Mouse (Mus musculus): ENCODE measurements around the gene Ptpn13. TPM values are rescaled to one million over a fixed set of nuclear protein-coding genes. Genes with fewer than 3 reads are reported as not detected.

Ptpn13 gene
- total RNA-seq, 2 experiments from 2014 or later: 0.04 to 0.09 TPM

DNA sequence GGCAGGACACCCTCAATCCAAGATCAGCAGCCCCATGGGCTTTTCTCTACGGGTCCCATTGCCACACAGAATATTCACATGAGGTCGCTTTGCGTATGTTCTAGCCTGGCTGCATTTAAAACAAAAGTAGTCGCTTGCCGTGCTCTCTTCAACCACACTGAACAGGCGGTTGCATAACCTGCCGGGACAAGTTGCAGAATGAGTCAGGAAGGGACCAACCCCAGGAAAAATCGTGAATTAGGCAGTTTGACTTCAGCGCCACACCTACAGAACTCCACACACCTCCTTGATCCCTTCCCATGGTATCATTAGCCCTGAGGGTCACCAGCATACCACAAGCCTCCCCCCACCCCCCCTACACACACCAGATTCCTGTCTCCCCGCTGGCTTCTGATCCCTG lies 4.4 kb upstream of the Ptpn13 start:
- no peak for ATAC-seq (ENCODE audit: poor library complexity, severe bottlenecking)

DNA sequence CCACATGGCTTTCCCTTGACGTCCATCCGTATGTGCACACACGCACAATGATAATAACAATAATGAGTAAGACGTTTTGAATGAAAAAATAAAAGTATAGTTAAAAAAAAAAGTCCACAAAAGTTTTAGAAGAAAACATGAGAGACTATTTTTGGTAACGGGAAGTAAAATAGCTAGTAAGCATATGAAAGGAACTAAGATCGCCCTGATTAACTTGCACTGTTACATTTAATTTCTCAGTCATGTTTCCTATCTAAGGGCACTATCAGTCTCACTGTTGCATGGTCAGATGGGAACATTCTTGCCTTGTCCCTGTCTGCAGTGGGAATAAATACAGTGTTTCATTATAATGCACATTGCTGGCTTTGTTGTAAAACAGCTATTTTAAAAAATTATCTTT lies 2.4 kb upstream of the Ptpn13 start:
- ATAC-seq (ENCODE audit: poor library complexity, severe bottlenecking): no peak

DNA sequence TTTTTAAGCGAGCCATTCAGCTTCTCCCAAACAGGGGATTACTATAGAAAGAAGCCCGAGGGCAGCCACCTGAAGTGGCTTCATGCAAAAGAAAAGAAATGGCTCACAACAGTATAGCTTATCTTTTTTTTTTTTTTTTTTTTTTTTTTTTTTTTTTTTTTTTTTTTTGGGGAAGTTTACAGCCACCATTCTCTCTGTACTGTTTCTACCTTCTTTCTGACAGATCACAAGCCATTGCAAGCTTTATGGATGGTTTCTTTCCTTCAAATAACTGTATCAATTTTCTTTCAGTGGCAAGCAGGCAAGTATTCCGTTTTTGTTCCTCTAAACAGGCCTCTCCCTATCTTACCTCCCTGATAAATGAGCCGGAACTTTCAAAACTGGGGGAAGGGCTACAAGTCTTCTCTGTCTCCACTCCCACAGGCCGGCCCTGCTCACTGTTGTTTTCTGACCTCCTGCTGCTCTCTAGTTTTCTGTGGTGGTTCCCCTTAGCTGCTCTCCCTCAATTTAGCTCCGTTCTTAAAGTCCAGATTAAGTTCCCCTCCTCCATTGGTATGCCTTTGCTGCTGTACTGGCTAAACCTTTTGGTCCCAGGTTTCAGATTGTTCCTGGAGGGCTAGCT lies 1.6 kb upstream of the Ptpn13 start:
- no peak for ATAC-seq (ENCODE audit: poor library complexity, severe bottlenecking)

DNA sequence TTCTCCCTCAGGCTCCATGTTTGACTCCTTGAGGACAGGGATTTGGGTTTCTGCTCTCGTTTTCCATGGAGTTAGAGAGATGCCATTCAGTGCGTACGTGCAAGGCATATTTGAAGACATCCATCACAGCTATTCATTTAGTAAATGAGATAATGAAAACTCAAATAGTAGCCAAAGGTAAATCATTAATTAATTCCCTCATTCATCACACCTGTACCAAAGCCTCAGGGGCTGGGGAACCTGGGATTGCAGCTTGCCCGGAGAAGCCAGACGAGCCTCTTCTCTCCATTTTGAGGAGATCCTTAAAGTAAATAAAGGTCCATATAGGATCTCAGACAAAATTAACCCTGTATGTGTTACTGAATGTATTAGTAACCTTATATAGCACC lies 1.1 kb upstream of the Ptpn13 start:
- no peak for ATAC-seq (ENCODE audit: poor library complexity, severe bottlenecking)

DNA sequence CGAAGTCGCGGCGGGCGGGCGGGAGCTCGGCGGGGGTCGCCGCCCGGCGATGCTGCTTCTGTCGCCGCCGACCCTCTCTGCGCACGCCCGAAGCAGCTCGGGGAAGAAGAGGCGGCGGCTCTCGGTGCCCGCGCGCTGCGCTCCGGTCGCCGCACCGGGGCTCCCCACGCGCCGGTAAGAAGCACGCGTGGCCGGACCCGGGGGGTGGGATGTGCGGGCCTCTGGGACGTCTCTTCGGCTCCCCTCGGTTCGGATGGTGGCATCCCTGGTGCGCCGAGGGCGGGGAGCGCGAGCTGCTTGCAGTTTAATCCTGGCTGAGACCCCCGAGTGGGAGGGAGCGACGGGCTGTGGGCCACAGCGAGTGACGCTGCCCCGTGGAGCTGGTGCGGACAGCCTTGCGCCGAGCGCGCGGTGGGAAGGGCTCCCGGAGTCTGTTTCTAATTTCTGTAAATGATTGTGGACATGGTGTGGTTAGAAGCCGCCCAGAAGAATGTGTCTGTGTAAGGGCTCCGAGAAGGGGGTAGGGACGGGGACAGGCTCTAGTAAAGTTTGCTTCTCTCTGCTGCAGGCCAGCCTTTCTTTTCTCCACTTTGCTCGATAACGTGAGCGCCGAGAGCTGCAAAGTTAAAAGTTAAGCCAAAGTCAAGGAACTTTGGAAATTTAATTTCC lies 505 bp downstream of the Ptpn13 start:
- ATAC-seq (ENCODE audit: poor library complexity, severe bottlenecking): no peak

DNA sequence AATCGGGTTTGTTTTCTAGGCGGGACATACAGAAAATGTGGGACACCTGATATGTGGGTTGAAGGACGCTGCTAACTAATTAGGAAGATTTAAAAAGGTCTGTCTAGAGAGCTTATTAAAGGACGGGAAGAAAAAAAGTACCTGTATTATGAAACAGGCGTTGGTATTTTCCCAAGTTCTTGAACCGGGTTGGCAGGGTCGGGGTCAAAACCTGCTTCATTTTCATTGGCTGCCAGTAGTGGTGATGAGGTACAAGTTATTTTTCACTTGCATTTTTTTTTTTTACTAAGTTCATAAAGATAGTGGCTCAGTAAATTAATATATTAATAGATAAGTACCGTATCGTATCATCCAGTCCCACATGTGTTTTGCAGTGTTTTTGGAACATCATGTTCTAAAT lies 1.3 kb downstream of the Ptpn13 start:
- no peak for ATAC-seq (ENCODE audit: poor library complexity, severe bottlenecking)

DNA sequence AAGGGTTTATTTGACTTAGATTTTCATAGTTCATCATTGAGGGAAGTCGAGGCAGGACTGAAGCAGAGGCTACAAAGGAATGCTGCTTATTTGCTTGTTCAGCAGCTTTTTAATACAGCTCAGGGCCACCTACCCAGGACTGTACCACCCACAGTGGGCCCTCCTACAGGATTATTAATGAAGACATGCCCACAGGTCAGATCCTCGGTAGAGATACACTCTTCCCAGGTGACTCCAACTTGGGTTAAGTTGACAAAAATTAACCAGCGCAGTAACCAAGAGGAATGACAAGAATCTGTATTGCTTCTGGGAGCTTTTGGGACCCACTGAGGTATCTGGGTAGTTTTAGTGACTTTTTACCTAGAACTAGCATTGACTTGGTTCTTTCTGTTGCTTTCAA lies 6.0 kb downstream of the Ptpn13 start:
- ATAC-seq (ENCODE audit: poor library complexity, severe bottlenecking): no peak

DNA sequence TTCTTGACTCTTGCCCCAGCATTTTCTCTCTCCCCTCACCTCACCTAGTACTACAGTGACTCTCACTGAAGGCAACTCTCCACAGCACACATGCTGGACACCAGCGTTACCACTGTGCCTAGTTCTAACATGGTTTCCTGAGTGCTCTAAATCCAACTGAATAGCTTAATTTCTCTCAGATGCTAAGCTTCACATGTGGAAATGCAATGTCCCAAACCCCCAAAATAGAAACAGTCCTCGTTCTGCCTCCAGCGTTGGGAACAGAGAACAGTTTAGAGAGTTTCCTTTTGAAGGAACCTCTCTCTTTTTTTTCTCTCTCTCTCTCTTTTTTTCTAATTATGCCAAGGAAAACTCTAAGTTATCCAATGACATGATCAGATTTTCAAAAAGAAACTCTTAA lies 6.5 kb downstream of the Ptpn13 start:
- ATAC-seq (ENCODE audit: poor library complexity, severe bottlenecking): no peak

DNA sequence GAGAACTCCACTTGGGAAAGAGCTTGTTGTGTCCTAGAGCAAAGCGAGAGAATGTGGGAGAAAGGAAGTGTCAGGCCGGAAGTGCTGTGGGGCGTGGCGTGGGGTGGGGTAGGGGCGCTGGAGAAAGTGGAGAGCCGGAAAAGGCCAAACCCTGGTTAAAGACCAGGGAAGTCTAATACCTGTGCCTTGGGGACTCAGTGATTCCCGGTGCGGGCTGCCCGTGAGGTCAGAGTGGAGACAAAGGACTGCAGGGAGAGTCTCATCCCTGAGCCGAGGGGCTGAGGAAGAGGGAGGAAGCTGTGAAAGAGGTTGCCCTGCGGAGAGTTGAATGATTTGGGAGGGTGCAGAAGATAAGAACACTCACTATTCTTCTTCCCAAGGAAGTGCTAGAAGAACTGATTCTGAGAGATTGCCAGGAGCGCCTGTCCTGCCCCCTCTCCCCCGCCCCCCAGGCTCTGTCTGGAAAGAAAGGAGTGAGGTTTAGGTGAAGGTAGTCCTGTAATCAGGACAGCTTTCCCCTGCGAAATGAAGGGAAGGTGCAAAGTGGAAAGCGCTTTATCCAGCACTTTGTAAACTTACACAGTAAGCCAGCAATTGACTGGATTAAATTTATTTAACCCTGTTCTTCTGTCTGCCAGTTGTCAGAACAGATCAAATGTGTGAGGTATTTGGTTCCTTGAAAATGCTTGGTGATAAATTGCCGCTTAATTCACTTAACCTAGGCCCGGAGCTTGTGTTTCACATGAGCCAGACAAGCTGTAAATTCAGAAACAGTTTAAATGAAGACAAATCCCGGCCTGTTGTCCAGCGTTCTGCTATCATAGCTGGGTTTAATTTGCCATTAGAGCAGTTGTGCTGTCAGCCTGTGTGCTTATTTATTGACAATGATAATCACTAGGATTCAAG lies 11.3 kb downstream of the Ptpn13 start:
- ATAC-seq (ENCODE audit: poor library complexity, severe bottlenecking): no peak

DNA sequence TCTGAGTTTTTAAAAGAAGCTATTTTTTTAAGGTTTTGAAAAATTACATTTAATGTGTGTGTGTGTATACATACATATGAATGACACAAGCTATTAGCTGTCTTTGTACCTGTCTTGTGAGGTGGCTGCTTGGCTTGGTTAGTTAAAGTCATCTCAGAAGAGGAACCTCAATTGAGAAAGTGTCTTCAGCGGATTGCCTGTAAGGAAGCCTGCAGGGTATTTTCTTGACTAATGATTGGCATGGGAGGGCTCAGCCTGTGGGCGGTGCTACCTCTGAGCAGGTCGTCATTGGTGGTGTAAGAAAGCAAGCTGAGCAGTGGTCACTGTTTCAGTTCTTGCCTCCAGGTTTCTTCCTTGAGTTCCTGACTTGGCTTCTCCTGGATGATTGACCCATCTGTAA lies 12.7 kb downstream of the Ptpn13 start:
- ATAC-seq (ENCODE audit: poor library complexity, severe bottlenecking): 0 out of 2 replicates have a peak, but pooled peaks have one; percentile 33

DNA sequence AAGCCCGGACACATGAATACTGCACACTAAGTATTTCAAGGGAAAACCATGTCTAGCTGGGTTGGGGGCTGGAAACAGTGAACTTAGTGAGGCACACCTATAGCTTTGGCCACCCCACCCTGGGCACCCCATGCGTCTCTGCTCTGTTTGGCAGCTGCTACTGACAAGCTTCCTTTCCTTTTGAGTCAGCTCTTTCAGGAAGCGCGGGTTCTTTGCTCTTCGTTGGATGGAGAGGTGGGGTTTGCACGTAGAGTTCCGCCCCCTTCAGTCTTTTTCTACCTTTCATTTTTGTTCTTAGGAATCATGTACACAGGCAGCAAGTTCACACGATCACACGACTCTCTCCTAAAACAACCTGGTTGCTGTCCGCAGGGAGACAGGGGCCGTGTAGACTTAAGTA lies 14.2 kb downstream of the Ptpn13 start:
- ATAC-seq (ENCODE audit: poor library complexity, severe bottlenecking): no peak

DNA sequence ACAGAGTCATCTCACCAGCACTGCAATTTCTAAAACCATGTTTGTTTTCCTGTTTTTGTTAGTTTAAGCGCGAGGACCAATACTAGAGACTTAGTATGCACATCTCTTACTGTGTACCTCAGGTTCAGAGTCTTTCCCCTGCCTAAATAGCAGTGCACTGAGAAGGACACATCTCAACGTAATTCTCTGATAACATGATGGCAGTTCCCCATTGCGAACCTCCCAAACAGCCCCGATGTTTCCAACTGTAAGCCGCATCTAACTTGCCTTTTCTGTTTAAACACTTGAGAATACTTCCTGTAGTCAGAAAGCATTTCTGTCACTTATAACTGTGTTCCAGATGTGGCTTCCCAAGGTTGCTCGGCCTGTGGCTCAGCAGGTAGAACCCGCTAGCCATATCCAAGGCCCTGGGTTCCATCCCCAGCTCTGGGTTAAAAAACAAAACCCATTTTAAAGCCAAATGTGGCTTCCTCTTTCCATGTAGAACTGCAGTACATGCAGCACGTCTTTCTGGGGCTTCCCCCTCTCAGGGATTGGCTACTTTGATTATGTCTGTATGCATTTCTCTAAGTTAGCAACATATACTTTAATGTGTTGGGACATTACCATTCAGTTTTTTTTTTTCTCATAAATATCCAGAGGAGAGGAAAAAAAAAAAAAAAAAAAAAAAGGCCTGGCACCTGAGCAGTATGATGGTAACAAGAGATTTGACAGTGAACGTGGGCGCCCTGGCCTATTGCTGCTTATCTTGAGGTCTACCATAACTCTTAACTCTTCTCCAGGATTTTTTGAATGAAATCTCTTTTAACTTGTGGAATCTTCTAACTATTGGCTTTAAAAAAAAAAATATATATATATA lies 15.7 kb downstream of the Ptpn13 start:
- no peak for ATAC-seq (ENCODE audit: poor library complexity, severe bottlenecking)

DNA sequence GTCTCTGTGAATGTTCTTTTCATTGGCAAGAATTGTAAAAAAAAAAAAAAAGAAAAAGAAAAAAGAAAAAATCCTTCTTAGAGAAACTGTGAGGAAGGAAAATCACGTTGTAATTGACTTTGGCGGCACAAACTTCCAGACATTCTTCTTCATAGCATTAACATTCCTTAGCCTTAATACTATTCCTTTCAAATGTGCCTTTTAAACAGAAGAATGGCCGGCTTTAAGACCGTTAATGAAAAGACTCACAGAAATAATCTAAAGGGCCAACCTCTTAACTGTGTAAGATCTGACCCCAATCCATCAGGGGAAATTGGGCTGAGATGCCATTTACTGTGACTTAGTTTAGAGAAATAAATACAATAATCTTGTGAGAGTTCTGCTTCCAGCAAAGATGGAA lies 16.7 kb downstream of the Ptpn13 start:
- ATAC-seq (ENCODE audit: poor library complexity, severe bottlenecking): no peak

DNA sequence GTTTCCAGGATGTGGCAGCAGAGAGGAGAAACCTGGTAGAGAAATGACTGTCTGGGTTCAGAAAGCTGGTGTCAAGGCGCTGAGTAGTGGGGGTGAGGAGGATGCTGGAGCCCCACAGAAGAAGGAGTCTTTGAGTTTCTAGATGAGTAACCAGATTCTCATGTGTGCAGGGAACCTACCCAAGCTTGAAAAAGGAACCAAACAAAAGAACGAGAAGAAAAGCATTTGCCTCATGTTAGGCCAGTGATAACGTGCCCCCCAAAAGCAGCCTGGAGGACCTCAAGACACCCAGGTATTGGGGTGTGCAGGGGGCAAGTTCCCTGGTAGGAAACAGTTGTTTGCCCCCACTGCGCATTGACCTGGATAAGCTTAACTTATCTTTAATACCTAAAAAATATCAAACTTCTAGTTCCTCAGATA lies 17.3 kb downstream of the Ptpn13 start:
- no peak for ATAC-seq (ENCODE audit: poor library complexity, severe bottlenecking)

DNA sequence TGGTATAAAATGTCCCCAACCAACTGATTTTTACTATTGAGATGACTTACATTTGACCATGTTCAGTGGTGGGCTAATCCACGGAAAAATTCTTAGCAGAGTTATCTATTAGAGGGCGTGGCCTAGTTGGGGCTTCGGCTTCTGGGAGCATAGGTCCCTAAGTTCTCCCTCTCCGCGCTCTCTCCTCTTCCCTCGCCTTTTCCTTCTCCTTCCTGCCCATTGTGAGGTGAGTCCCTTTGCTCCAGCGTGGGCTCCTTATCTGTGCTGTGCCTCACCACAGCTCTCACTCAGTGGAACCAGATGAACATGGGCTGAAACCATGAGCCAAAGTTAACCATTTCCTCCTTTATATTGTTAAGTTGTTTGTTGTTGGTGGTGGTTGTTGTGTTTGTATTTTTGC lies 17.9 kb downstream of the Ptpn13 start:
- no peak for ATAC-seq (ENCODE audit: poor library complexity, severe bottlenecking)

DNA sequence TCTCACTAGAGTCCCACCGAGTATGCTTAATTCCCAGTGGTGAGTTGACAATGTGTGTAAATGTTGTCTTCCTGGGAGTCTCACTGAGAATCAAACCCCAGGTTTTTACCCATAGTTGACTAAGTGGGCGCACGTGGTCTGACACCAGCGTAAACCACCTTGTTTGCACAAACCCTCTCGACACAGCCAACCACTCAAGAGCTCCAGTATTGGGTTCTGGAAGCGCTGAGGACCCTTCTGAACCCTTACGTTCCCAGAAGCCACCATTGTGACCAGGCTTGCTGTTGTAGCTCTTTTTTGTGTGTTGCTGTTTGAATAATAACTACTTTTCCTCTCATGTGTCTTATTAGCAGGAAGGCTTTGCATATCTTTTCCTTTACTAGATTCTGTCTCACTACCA lies 20.4 kb downstream of the Ptpn13 start:
- ATAC-seq (ENCODE audit: poor library complexity, severe bottlenecking): no peak

DNA sequence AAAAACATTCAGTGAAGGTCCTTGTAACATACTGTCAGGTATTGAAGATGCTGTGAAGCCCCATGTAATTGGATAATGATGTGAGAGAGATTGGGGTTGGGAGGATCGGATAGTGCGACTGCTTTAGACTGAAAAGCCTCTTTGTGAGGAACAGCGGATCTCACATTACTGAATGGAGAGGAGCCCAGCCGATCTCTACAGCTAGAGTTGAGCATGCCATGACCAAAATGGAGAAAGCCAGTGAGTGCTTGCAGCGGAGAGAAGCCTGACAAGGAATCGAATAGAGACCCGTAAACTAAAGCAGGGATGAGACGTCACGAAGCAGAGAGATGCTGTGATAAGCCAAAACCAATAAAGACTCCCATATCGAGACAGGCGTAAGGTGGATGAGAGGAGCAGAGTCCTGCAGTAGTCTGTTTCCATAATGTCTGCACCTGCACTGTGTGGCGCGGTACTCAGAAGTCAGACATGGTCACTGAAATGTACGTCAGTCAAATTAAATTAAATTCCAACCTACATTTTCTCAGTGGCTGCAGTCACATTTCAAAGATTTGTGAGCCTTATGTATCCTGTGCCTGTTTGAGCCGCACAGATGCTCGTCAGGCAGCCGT lies 22.9 kb downstream of the Ptpn13 start:
- ATAC-seq (ENCODE audit: poor library complexity, severe bottlenecking): no peak

DNA sequence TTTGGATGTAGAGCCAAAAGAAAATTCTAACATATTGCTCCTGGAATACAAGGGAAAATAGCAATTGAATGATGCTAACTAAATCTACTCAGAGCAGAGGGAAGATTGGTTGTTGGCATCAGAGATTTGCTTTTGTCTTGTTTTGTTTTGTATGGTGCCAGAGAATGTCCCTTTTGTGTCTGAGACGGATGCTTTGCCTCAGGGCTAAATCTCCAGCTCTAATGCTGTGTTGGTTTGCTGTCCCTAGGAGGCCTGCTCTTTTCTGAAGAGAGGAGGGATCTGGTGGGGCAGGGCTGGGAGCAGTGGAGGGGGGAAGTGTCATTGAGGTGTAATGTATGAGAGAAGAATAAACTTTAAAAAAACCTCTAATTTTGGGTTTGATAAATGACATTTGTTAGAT lies 23.5 kb downstream of the Ptpn13 start:
- no peak for ATAC-seq (ENCODE audit: poor library complexity, severe bottlenecking)

DNA sequence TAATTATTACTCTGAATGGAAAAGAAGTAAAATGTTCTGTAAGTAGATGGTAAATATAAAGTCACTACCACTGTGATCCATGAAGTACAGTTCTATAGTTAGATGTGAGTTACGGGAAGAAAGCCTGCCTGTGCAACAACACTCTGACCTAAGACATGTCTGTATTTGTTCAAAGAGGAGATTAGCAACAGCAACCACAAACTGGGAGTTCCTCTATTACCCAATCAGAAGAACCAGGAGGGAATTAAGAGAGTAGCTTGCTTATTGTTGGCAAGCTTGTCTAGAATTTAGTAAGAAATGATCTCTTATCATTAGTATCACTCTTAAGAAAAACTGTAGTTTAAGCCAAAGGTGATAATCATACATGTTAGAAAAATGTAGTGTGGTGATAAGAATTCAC lies 25.7 kb downstream of the Ptpn13 start:
- no peak for ATAC-seq (ENCODE audit: poor library complexity, severe bottlenecking)

DNA sequence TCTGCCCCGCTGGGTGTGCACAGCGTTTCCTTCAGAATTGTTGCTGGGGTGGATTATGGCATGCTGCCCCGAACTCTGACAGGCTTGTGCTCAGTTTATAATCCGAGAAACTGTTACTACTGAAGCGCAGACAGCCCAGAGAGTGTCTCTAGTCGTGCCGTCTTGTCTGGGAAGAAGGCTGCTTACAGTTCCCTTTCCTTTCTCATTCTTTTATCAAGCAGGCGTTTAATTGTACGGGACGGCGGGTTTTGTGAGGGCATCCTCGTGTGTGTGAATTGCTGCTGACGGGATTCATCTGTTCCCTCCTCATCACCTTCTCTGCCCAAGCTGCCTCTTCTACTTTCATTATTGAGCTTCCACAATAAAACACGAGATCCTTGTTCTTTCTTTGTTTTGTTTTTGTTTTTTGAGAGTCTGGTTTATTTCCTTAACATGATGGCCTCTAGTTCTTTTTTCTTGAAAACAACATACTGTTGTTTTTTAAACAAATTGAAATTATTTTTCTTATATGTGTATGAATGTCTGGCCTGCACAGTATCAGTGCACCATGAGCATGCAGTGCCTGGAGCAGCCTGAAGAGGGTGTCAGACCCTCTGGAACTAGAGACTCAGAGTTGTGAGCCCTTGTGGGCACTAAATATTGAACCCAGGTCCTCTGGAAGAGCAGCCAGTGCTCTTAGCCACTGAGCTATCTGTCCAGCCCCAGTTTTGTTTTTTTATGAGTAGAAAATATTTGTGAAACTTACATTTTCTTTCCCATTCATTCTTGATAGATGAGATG lies 28.6 kb downstream of the Ptpn13 start:
- no peak for ATAC-seq (ENCODE audit: poor library complexity, severe bottlenecking)
